Mouse (Mus musculus) kidney, embryonic 14.5 days (tissue): ENCODE results near the gene Nek8. TPM values are rescaled to one million over a fixed set of nuclear protein-coding genes. Genes with fewer than 3 reads are reported as not detected.
"Not testable (repeated sequence)": the region's sequence is repeated elsewhere in the genome, so short reads cannot be mapped to it uniquely, and the experiment has no call there.

ENCODE experiments used
- ATAC-seq: fragments of 200-750 bp; cut with Nextera tagmentation; 2 replicates; pipeline ENCODE4 v1.8.0; 2017; ENCODE audit warnings: moderate number of reproducible peaks, mild to moderate bottlenecking, moderate TSS enrichment, moderate library complexity; ENCODE audit not compliant: low FRiP score, low TSS enrichment
- H3K27ac ChIP-seq: fragments of 300-500 bp; sonication (generic); 2 replicates; pipeline ENCODE4 v1.5.1; 2014; ENCODE audit warnings: low read depth, mild to moderate bottlenecking, low read length, moderate library complexity, mixed read lengths
- H3K27me3 ChIP-seq: fragments of 300-500 bp; sonication (generic); 2 replicates; pipeline ENCODE4 v1.6.1; 2014; ENCODE audit warnings: mild to moderate bottlenecking, low read length; ENCODE audit not compliant: control insufficient read depth, insufficient read depth
- H3K36me3 ChIP-seq: fragments of 300-500 bp; sonication (generic); 2 replicates; pipeline ENCODE4 v1.6.1; 2014; ENCODE audit warnings: low read length, mixed read lengths; ENCODE audit not compliant: control insufficient read depth, insufficient read depth
- H3K4me1 ChIP-seq: fragments of 300-500 bp; sonication (generic); 2 replicates; pipeline ENCODE4 v1.6.1; 2014; ENCODE audit warnings: low read length, mixed read lengths; ENCODE audit not compliant: control insufficient read depth, insufficient read depth
- H3K4me2 ChIP-seq: fragments of 300-500 bp; sonication (generic); replicated peaks from 2 replicates; pipeline ENCODE4 v1.6.1; 2014; ENCODE audit warnings: low read depth, mild to moderate bottlenecking, low read length
- H3K4me3 ChIP-seq: fragments of 300-500 bp; sonication (generic); 2 replicates; pipeline ENCODE4 v1.5.1; 2014; ENCODE audit warnings: mild to moderate bottlenecking, low read length
- H3K9ac ChIP-seq: fragments of 300-500 bp; sonication (generic); 2 replicates; pipeline ENCODE4 v1.6.1; 2014; ENCODE audit warnings: low read depth, mild to moderate bottlenecking, low read length, moderate library complexity
- H3K9me3 ChIP-seq: fragments of 300-500 bp; sonication (generic); 2 replicates; pipeline ENCODE4 v1.6.1; 2016; ENCODE audit warnings: low read length; ENCODE audit not compliant: control insufficient read depth
- WGBS: fragments of 180-500 bp; shearing (Covaris S2); extraction: QIAGEN DNeasy Blood & Tissue Kit; methylation state at CpG from one replicate; pipeline ENCODE4 v1.1.7; 2014; 5-methylcytosine and 5-hydroxymethylcytosine counted together
- polyA plus RNA-seq: library from polyadenylated mRNA; unstranded; fragments of >200 nt; fragmentation: Nextera tagmentation; extraction: Ambion mirVana; gene quantifications from 2 replicates; pipeline ENCODE4 v1.2.1, GENCODE M21; 2014

The Nek8 gene
- polyA plus RNA-seq, 1 experiment from 2014 or later: 20.6 TPM

DNA sequence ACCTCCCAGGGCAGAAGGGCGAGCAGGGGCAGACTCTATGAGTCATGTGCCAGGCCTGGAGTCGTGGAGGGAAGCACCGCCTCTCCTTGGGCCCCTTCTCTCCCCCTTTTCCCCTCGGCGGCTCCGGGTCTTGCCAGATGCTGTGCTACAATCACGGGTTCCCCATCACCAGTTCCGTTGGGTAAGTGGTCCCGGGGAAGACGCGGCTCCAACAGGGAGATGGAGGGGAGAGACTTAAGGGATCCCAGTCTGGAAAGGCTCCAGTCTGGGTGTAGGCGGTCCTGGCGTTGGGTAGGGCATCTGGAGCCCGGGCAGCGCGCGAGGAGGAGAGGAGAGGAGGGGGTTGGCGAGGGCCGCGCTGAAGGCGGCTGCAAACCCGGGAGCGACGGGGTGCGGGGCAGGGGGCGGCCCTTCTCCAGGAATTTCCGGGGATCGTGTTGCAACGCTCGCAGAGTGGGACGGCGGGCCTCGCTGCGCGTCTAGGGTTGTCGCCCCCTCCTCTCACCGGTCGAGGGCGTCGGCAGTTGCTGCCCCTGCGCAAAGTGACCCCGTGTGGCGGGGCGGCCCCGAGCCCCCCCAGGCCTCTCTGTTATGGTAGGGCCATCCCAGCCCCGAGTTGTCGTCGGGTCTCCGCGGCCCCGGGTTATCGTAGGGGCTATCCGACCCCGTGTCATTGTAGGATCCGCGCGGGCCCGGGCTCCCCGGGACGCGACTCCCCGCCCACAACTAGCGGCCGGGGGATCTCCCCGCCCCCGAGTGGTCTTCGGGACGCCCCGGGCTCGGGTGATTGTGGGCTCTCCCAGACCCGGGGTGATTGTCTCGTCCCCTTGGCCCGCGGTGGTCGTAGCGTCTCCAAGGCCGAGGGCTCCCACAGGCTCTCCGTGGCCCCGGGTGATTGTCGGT is 12.1 kb upstream of the Nek8 start, which contains the start of gene Rab34:
Gene Rab34, plus strand, starts transcription at position 100 of the 903 bp plus-strand sequence.
- Histone ChIP-seq H3K9me3 (no peaks in the 10 kb centered on the region), H3K4me2 (peak within 1 kb of the TSS; percentile 69), H3K36me3 (peaks cover 31% of the 10 kb centered on the region), H3K27ac (peak within 1 kb of the TSS; percentile 100), H3K4me1 (peaks cover 12% of the 10 kb centered on the region), H3K27me3 (no peaks in the 10 kb centered on the region), H3K9ac (peak within 1 kb of the TSS; percentile 97), H3K4me3 (peak within 1 kb of the TSS; percentile 81)
- WGBS: under 1% methylated on average over 66 of the region's 80 CpGs
- ATAC-seq: peak; percentile 88

GRCm38 (mm10) chr11:78184702-78185101 is 8.2 kb upstream of the Nek8 start:
- Histone ChIP-seq H3K4me1 (peaks cover 30% of the 10 kb centered on the region), H3K36me3 (peaks cover 29% of the 10 kb centered on the region)
- H3K4me2 ChIP-seq, H3K27me3 ChIP-seq, H3K9ac ChIP-seq, H3K27ac ChIP-seq, ATAC-seq, H3K9me3 ChIP-seq, H3K4me3 ChIP-seq: not testable (repeated sequence)
- WGBS: 95% methylated on average over 6 of the region's 6 CpGs

DNA sequence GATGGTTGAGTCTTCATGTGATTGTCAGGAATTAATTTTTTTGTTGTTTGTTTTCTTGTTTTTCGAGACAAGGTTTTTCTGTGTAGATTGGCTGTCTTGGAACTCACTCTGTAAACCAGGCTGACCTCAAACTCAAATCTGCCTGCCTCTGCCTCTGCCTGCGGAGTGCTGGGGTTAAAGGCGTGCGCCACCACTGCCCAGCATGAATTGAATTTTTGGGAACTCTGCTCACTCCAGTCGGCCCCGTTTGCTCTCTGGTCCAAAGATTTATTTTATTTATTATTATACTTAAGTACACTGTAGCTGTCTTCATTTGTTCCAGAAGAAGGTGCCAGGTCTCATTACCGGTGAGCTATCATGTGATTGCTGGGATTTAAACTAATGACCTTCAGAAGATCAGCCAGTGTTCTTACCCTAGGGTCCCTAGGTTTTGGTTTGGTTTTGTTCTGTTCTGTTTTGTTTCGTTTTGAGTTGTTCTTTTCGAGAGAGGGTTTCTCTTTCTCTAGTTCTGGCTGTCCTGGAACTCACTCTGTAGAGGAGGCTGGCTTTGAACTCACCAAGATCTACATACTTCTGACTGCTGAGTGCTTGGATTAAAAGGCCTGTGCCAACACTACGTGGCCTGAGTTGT is 7.5 kb upstream of the Nek8 start:
- H3K27me3 ChIP-seq: no peaks in the 10 kb centered on the region
- 55% methylated on average over 10 of the region's 10 CpGs for WGBS
- H3K4me1 ChIP-seq: peaks cover 32% of the 10 kb centered on the region
- H3K27ac ChIP-seq: peak overlapping the region; percentile 37; the same call in 1 of the 2 replicates
- ATAC-seq: no peak
- peaks cover 34% of the 10 kb centered on the region for H3K36me3 ChIP-seq
- H3K4me2 ChIP-seq: peak overlapping the region; percentile 40
- H3K4me3 ChIP-seq: peak overlapping the region; percentile 98; the same call in 1 of the 2 replicates
- no peaks in the 10 kb centered on the region for H3K9me3 ChIP-seq
- H3K9ac ChIP-seq: no peak overlapping the region

- Histone ChIP-seq H3K36me3 (peaks cover 34% of the 10 kb centered on the region), H3K9ac (peak within 1 kb of the TSS; percentile 98), H3K27me3 (no peaks in the 10 kb centered on the region), H3K27ac (peak within 1 kb of the TSS; percentile 96), H3K4me1 (peaks cover 32% of the 10 kb centered on the region), H3K4me2 (peak within 1 kb of the TSS; percentile 71), H3K9me3 (no peaks in the 10 kb centered on the region), H3K4me3 (peak within 1 kb of the TSS; percentile 98)
- peak; percentile 83 for ATAC-seq
- WGBS: under 1% methylated on average over 38 of the region's 38 CpGs
Measured at GRCm38 (mm10) chr11:78182961-78183844, 6.7 kb upstream of the Nek8 start, which contains the start of gene Rpl23a. Gene Rpl23a, minus strand, starts transcription at chr11:78183584.

DNA sequence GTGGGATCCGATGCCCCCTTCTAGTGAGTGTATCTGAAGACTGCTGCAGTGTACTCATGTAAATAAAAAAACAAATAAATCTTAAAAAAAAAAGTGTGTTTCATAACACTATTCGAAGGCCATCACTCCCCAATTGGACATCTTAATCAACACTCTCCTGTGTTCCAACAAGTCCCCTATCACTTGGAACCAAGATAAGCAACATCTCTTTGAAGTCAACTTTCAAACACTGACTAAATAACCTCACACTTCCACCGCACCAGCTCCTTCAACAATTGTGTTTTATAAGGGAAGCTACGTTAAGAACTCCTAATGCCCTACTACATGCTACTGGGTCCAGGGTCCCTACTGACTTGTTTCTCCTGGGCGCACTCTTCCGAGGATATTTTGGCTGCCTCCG is 6.0 kb upstream of the Nek8 start:
- no peak overlapping the region for H3K27ac ChIP-seq
- peaks cover 34% of the 10 kb centered on the region for H3K36me3 ChIP-seq
- 6% methylated on average over 7 of the region's 7 CpGs for WGBS
- no peaks in the 10 kb centered on the region for H3K9me3 ChIP-seq
- H3K9ac ChIP-seq: peak overlapping the region; percentile 98
- no peaks in the 10 kb centered on the region for H3K27me3 ChIP-seq
- peak overlapping the region; percentile 98 for H3K4me3 ChIP-seq
- peak overlapping the region; percentile 71 for H3K4me2 ChIP-seq
- ATAC-seq: no peak
- H3K4me1 ChIP-seq: peaks cover 32% of the 10 kb centered on the region

GRCm38 (mm10) chr11:78181830-78182357 is 5.4 kb upstream of the Nek8 start:
- no peaks in the 10 kb centered on the region for H3K9me3 ChIP-seq
- H3K27me3 ChIP-seq: no peaks in the 10 kb centered on the region
- H3K27ac ChIP-seq: no peak overlapping the region
- H3K9ac ChIP-seq: peak overlapping the region; percentile 98; the same call in 1 of the 2 replicates
- H3K4me1 ChIP-seq: peaks cover 32% of the 10 kb centered on the region
- H3K4me3 ChIP-seq: peak overlapping the region; percentile 98
- WGBS: 35% methylated on average over 2 of the region's 2 CpGs
- H3K4me2 ChIP-seq: peak overlapping the region; percentile 71
- no peak for ATAC-seq
- peaks cover 34% of the 10 kb centered on the region for H3K36me3 ChIP-seq

GRCm38 (mm10) chr11:78180081-78180761 is 3.7 kb upstream of the Nek8 start:
- 70% methylated on average over 6 of the region's 6 CpGs for WGBS
- Histone ChIP-seq H3K9me3 (no peaks in the 10 kb centered on the region), H3K27me3 (no peaks in the 10 kb centered on the region), H3K4me3 (peak overlapping the region; percentile 60; the same call in 1 of the 2 replicates), H3K4me1 (peaks cover 32% of the 10 kb centered on the region), H3K27ac (0 out of 2 replicates have a peak overlapping the region, but pooled peaks have one; percentile 7), H3K9ac (peak overlapping the region; percentile 69; the same call in 1 of the 2 replicates), H3K4me2 (peak overlapping the region; percentile 59), H3K36me3 (peaks cover 34% of the 10 kb centered on the region)
- ATAC-seq: no peak
